Mouse (Mus musculus): ENCODE measurements around the gene Stk17b. TPM values are rescaled to one million over a fixed set of nuclear protein-coding genes. Genes with fewer than 3 reads are reported as not detected.
"Not testable (repeated sequence)": the region's sequence is repeated elsewhere in the genome, so short reads cannot be mapped to it uniquely, and the experiment has no call there.

Stk17b gene
- polyA plus RNA-seq, 1 experiment from 2014 or later, result 16.2 TPM

- DNase-seq (ENCODE audit: low spot score), result no peak
- ATAC-seq (ENCODE audit: insufficient read depth, low FRiP score, low TSS enrichment), result no peak
- Histone ChIP-seq H3K27me3 (ENCODE audit: control insufficient read depth, insufficient read depth, low read length) (no peaks in the 10 kb centered on the region), H3K9me3 (ENCODE audit: control insufficient read depth, low read length) (no peaks in the 10 kb centered on the region), H3K4me3 (ENCODE audit: low read depth, low read length) (no peak overlapping the region), H3K9ac (ENCODE audit: low read length) (no peak overlapping the region), H3K27ac (ENCODE audit: low read depth, low read length) (no peak overlapping the region), H3K4me1 (ENCODE audit: control insufficient read depth, insufficient read depth, low read length) (no peaks in the 10 kb centered on the region), H3K4me2 (ENCODE audit: low read depth) (no peak overlapping the region), H3K36me3 (ENCODE audit: control insufficient read depth, insufficient read depth, low read length) (no peaks in the 10 kb centered on the region)
- 85% methylated on average over 5 of the region's 5 CpGs for WGBS
These were observed 56.4 kb downstream of the Stk17b start for GRCm38 (mm10) chr1:53728489-53729225.

- Histone ChIP-seq H3K4me3 (ENCODE audit: low read depth, low read length) (no peak overlapping the region), H3K9me3 (ENCODE audit: control insufficient read depth, low read length) (no peaks in the 10 kb centered on the region), H3K27ac (ENCODE audit: low read depth, low read length) (no peak overlapping the region), H3K27me3 (ENCODE audit: control insufficient read depth, insufficient read depth, low read length) (no peaks in the 10 kb centered on the region), H3K36me3 (ENCODE audit: control insufficient read depth, insufficient read depth, low read length) (no peaks in the 10 kb centered on the region), H3K4me1 (ENCODE audit: control insufficient read depth, insufficient read depth, low read length) (no peaks in the 10 kb centered on the region), H3K4me2 (ENCODE audit: low read depth) (no peak overlapping the region), H3K9ac (ENCODE audit: low read length) (no peak overlapping the region)
- WGBS, result 91% methylated on average over 2 of the region's 2 CpGs
- no peak for DNase-seq (ENCODE audit: low spot score)
- ATAC-seq (ENCODE audit: insufficient read depth, low FRiP score, low TSS enrichment), result no peak
These were observed 58.1 kb downstream of the Stk17b start for GRCm38 (mm10) chr1:53726883-53727282.

- Histone ChIP-seq H3K27ac (ENCODE audit: low read depth, low read length) (no peak overlapping the region), H3K9me3 (ENCODE audit: control insufficient read depth, low read length) (no peaks in the 10 kb centered on the region), H3K4me2 (ENCODE audit: low read depth) (no peak overlapping the region), H3K27me3 (ENCODE audit: control insufficient read depth, insufficient read depth, low read length) (no peaks in the 10 kb centered on the region), H3K36me3 (ENCODE audit: control insufficient read depth, insufficient read depth, low read length) (no peaks in the 10 kb centered on the region), H3K4me3 (ENCODE audit: low read depth, low read length) (no peak overlapping the region), H3K9ac (ENCODE audit: low read length) (no peak overlapping the region), H3K4me1 (ENCODE audit: control insufficient read depth, insufficient read depth, low read length) (no peaks in the 10 kb centered on the region)
- no peak for ATAC-seq (ENCODE audit: insufficient read depth, low FRiP score, low TSS enrichment)
- DNase-seq (ENCODE audit: low spot score), result no peak
These were observed 63.7 kb downstream of the Stk17b start for GRCm38 (mm10) chr1:53721353-53721752.

- ATAC-seq (ENCODE audit: insufficient read depth, low FRiP score, low TSS enrichment), result no peak
- Histone ChIP-seq H3K4me2 (ENCODE audit: low read depth) (no peak overlapping the region), H3K27ac (ENCODE audit: low read depth, low read length) (no peak overlapping the region), H3K36me3 (ENCODE audit: control insufficient read depth, insufficient read depth, low read length) (no peaks in the 10 kb centered on the region), H3K4me1 (ENCODE audit: control insufficient read depth, insufficient read depth, low read length) (no peaks in the 10 kb centered on the region), H3K9me3 (ENCODE audit: control insufficient read depth, low read length) (no peaks in the 10 kb centered on the region), H3K9ac (ENCODE audit: low read length) (no peak overlapping the region), H3K4me3 (ENCODE audit: low read depth, low read length) (no peak overlapping the region), H3K27me3 (ENCODE audit: control insufficient read depth, insufficient read depth, low read length) (no peaks in the 10 kb centered on the region)
- DNase-seq (ENCODE audit: low spot score), result no peak
- 90% methylated on average over 5 of the region's 5 CpGs for WGBS
These were observed 64.2 kb downstream of the Stk17b start for GRCm38 (mm10) chr1:53720601-53721351.

GRCm38 (mm10) chr1:53715966-53716515, 69.0 kb downstream of the Stk17b start:
- 89% methylated on average over 1 of the region's 1 CpGs for WGBS
- ATAC-seq (ENCODE audit: insufficient read depth, low FRiP score, low TSS enrichment) (no peak), DNase-seq (ENCODE audit: low spot score) (no peak)
- Histone ChIP-seq H3K4me3 (ENCODE audit: low read depth, low read length) (no peak overlapping the region), H3K36me3 (ENCODE audit: control insufficient read depth, insufficient read depth, low read length) (no peaks in the 10 kb centered on the region), H3K27me3 (ENCODE audit: control insufficient read depth, insufficient read depth, low read length) (no peaks in the 10 kb centered on the region), H3K9me3 (ENCODE audit: control insufficient read depth, low read length) (no peaks in the 10 kb centered on the region), H3K4me1 (ENCODE audit: control insufficient read depth, insufficient read depth, low read length) (no peaks in the 10 kb centered on the region), H3K9ac (ENCODE audit: low read length) (no peak overlapping the region), H3K27ac (ENCODE audit: low read depth, low read length) (no peak overlapping the region), H3K4me2 (ENCODE audit: low read depth) (no peak overlapping the region)

GRCm38 (mm10) chr1:53715446-53715845, 69.6 kb downstream of the Stk17b start:
- Histone ChIP-seq H3K4me3 (ENCODE audit: low read depth, low read length) (no peak overlapping the region), H3K4me2 (ENCODE audit: low read depth) (no peak overlapping the region), H3K9ac (ENCODE audit: low read length) (no peak overlapping the region), H3K36me3 (ENCODE audit: control insufficient read depth, insufficient read depth, low read length) (no peaks in the 10 kb centered on the region), H3K4me1 (ENCODE audit: control insufficient read depth, insufficient read depth, low read length) (no peaks in the 10 kb centered on the region), H3K27me3 (ENCODE audit: control insufficient read depth, insufficient read depth, low read length) (no peaks in the 10 kb centered on the region), H3K9me3 (ENCODE audit: control insufficient read depth, low read length) (no peaks in the 10 kb centered on the region), H3K27ac (ENCODE audit: low read depth, low read length) (no peak overlapping the region)
- DNase-seq (ENCODE audit: low spot score), result no peak
- no peak for ATAC-seq (ENCODE audit: insufficient read depth, low FRiP score, low TSS enrichment)
- WGBS, result 8% methylated on average over 4 of the region's 4 CpGs

- not testable (repeated sequence) for H3K27me3 ChIP-seq (ENCODE audit: control insufficient read depth, insufficient read depth, low read length); H3K4me3 ChIP-seq (ENCODE audit: low read depth, low read length); DNase-seq (ENCODE audit: low spot score); H3K36me3 ChIP-seq (ENCODE audit: control insufficient read depth, insufficient read depth, low read length); H3K9me3 ChIP-seq (ENCODE audit: control insufficient read depth, low read length); H3K9ac ChIP-seq (ENCODE audit: low read length); H3K27ac ChIP-seq (ENCODE audit: low read depth, low read length); H3K4me2 ChIP-seq (ENCODE audit: low read depth); H3K4me1 ChIP-seq (ENCODE audit: control insufficient read depth, insufficient read depth, low read length)
- WGBS, result 73% methylated on average over 2 of the region's 3 CpGs
- ATAC-seq (ENCODE audit: insufficient read depth, low FRiP score, low TSS enrichment), result peak; percentile 28; the same call in 1 of the 2 replicates
These were observed 71.6 kb downstream of the Stk17b start for GRCm38 (mm10) chr1:53713383-53713782.

GRCm38 (mm10) chr1:53711069-53711468, 74.0 kb downstream of the Stk17b start:
- H3K4me1 ChIP-seq (ENCODE audit: control insufficient read depth, insufficient read depth, low read length), result no peaks in the 10 kb centered on the region
- H3K9me3 ChIP-seq (ENCODE audit: control insufficient read depth, low read length), result no peaks in the 10 kb centered on the region
- no peaks in the 10 kb centered on the region for H3K27me3 ChIP-seq (ENCODE audit: control insufficient read depth, insufficient read depth, low read length)
- H3K36me3 ChIP-seq (ENCODE audit: control insufficient read depth, insufficient read depth, low read length), result no peaks in the 10 kb centered on the region
- 92% methylated on average over 9 of the region's 9 CpGs for WGBS
- H3K9ac ChIP-seq (ENCODE audit: low read length), result no peak overlapping the region
- H3K4me2 ChIP-seq (ENCODE audit: low read depth), result no peak overlapping the region
- no peak for DNase-seq (ENCODE audit: low spot score)
- no peak for ATAC-seq (ENCODE audit: insufficient read depth, low FRiP score, low TSS enrichment)
- no peak overlapping the region for H3K4me3 ChIP-seq (ENCODE audit: low read depth, low read length)
- no peak overlapping the region for H3K27ac ChIP-seq (ENCODE audit: low read depth, low read length)
